Mouse (Mus musculus): ENCODE results near the gene Flcn.

DNA sequence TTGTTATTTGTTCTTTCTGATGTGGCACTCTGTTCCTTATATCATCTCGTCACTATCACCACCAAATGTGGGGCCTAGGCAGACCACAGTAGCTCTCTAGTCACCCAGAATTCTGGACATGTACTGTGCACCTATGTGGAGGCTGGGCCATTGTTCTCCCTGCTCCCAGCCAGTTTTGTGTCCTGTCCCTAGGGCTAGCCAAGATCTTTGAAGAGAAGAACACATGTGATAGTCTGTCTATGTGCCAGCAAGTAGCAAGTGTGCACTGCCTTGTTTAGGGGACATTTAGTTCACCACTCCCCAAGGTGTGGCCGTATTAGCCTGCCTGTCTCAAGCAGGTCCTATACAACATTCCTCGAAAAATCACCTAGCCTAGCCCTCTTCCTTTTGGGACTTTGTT lies 60.8 kb downstream of the Flcn start:
- TF ChIP-seq GATA1 (IDR thresholded peaks at IDR 0.05; ENCODE audit: low read length) (no peak), TAL1 (IDR thresholded peaks at IDR 0.05; ENCODE audit: low read length) (no peak)
